Comparison of ENCODE assay signal across 14 mouse cellular contexts in genomic region chr15:99417692-99418271, GRCm38 (mm10). TPM values are rescaled to one million over a fixed set of nuclear protein-coding genes. Genes with fewer than 3 reads are reported as not detected.
A peak's percentile ranks its signal among the peaks of the same experiment; 100 is the strongest.
DNase-seq lines count a peak whose midpoint lies in the region; ATAC-seq and TF ChIP-seq lines count a peak whose summit lies in the region.
"Had no signal": no experiment of that assay in that cellular context is flagged by ENCODE, and none has a peak within 500 bp of the region (broad histone marks: within the 10 kb centered on the region; RNA-seq: fewer than 3 reads in every experiment).

No protein-coding gene starts in this region.

- WGBS in heart, embryonic 14.5 days = 13% methylated on average over 17 of the region's 17 CpGs
- WGBS in midbrain, embryonic 10.5 days = 51% methylated on average over 17 of the region's 17 CpGs
- 44% methylated on average over 17 of the region's 17 CpGs for WGBS in midbrain, embryonic 15.5 days
- 29% methylated on average over 17 of the region's 17 CpGs for WGBS in intestine, embryonic 16.5 days

- ATAC-seq in heart, embryonic 14.5 days (ENCODE audit: insufficient number of reproducible peaks, insufficient read depth, low FRiP score, low read depth) = no peak
- ATAC-seq in midbrain, embryonic 15.5 days (replicated peaks) = no peak
- ATAC-seq in intestine, embryonic 16.5 days = no peak
- ATAC-seq: midbrain, embryonic 13.5 days had no signal

- no peak overlapping the region for H3ac ChIP-seq in myocyte (ENCODE audit: control insufficient read depth, insufficient read length)

- DNase-seq in heart, adult 9 months (ENCODE audit: low spot score in 2 of 2) = no peak
- no peak for DNase-seq in midbrain, embryonic 10.5 days (ENCODE audit: low spot score)
- DNase-seq in ZHBTc4 (ENCODE audit: low read depth, low spot score) = peak; percentile 70
- DNase-seq in right cerebral cortex, postnatal 14 days = no peak
- DNase-seq: adrenal gland, postnatal 36 days; kidney, adult 8-10 months had no signal

- H3K27me3 ChIP-seq in heart, embryonic 14.5 days (ENCODE audit: control insufficient read depth, insufficient read depth, low read length) = no peaks in the 10 kb centered on the region
- H3K27me3 ChIP-seq in midbrain, embryonic 10.5 days (ENCODE audit: low read depth, poor library complexity, severe bottlenecking) = no peaks in the 10 kb centered on the region
- H3K27me3 ChIP-seq in midbrain, embryonic 15.5 days (replicated peaks) = no peaks in the 10 kb centered on the region
- no peaks in the 10 kb centered on the region for H3K27me3 ChIP-seq in myocyte (ENCODE audit: control insufficient read depth, insufficient read depth, insufficient read length)
- no peaks in the 10 kb centered on the region for H3K27me3 ChIP-seq in intestine, embryonic 16.5 days (replicated peaks; ENCODE audit: control insufficient read depth, insufficient read depth, low read length)
- H3K27me3 ChIP-seq: hindbrain, embryonic 15.5 days; midbrain, embryonic 13.5 days; neural tube, embryonic 12.5 days had no signal

- H3K4me1 ChIP-seq in heart, embryonic 14.5 days (ENCODE audit: control insufficient read depth in 2 of 2, insufficient read depth in 2 of 2, low read length in 2 of 2) = peaks cover 9 to 17% of the 10 kb centered on the region in 2 experiments
- H3K4me1 ChIP-seq in midbrain, embryonic 10.5 days = peaks cover 27% of the 10 kb centered on the region
- peaks cover 16% of the 10 kb centered on the region for H3K4me1 ChIP-seq in midbrain, embryonic 15.5 days
- H3K4me1 ChIP-seq in intestine, embryonic 16.5 days (ENCODE audit: control insufficient read depth, insufficient read depth, low read length) = peaks cover 16% of the 10 kb centered on the region

- H3K4me3 ChIP-seq in heart, embryonic 14.5 days (ENCODE audit: control insufficient read depth in 1 of 2, insufficient read depth in 1 of 2, low read depth in 1 of 2, low read length in 2 of 2) = no peak overlapping the region
- H3K4me3 ChIP-seq in midbrain, embryonic 10.5 days = no peak overlapping the region
- H3K4me3 ChIP-seq in midbrain, embryonic 15.5 days = no peak overlapping the region
- no peak overlapping the region for H3K4me3 ChIP-seq in myocyte
- no peak overlapping the region for H3K4me3 ChIP-seq in intestine, embryonic 16.5 days (ENCODE audit: low read length)
- H3K4me3 ChIP-seq: hindbrain, embryonic 15.5 days; layer of hippocampus, adult 2 months; midbrain, embryonic 13.5 days; neural tube, embryonic 12.5 days had no signal

- peak overlapping the region; percentile 50 to 66 for H3K27ac ChIP-seq in heart, embryonic 14.5 days (replicated peaks in 1 of 2; ENCODE audit: control insufficient read depth in 1 of 2, insufficient read depth in 1 of 2, low read depth in 2 of 2, low read length in 2 of 2)
- H3K27ac ChIP-seq in midbrain, embryonic 10.5 days (replicated peaks) = 0 out of 2 replicates have a peak overlapping the region, but pooled peaks have one; percentile 0
- no peak overlapping the region for H3K27ac ChIP-seq in midbrain, embryonic 15.5 days
- H3K27ac ChIP-seq in intestine, embryonic 16.5 days (ENCODE audit: low read length) = no peak overlapping the region
- H3K27ac ChIP-seq: hindbrain, embryonic 15.5 days; layer of hippocampus, adult 2 months; midbrain, embryonic 13.5 days; neural tube, embryonic 12.5 days had no signal

- H3K79me2 ChIP-seq in myocyte (ENCODE audit: control insufficient read depth, insufficient read depth) = no peaks in the 10 kb centered on the region

- peak overlapping the region; percentile 42 for H3K9ac ChIP-seq in heart, embryonic 14.5 days (ENCODE audit: low read length)
- no peak overlapping the region for H3K9ac ChIP-seq in midbrain, embryonic 15.5 days
- no peak overlapping the region for H3K9ac ChIP-seq in intestine, embryonic 16.5 days (ENCODE audit: low read depth, low read length)
- H3K9ac ChIP-seq: hindbrain, embryonic 15.5 days; midbrain, embryonic 13.5 days; neural tube, embryonic 12.5 days had no signal

- no peak for TF ChIP-seq POLR2A in myocyte (IDR thresholded peaks at IDR 0.05; ENCODE audit: insufficient read length, low read depth)

- peaks cover 16% of the 10 kb centered on the region for H3K36me3 ChIP-seq in heart, embryonic 14.5 days (ENCODE audit: control insufficient read depth, insufficient read depth, low read length)
- peaks cover 14% of the 10 kb centered on the region for H3K36me3 ChIP-seq in midbrain, embryonic 10.5 days
- H3K36me3 ChIP-seq in midbrain, embryonic 15.5 days (replicated peaks) = no peaks in the 10 kb centered on the region
- H3K36me3 ChIP-seq in myocyte (ENCODE audit: control insufficient read depth, insufficient read depth) = peaks cover 1% of the 10 kb centered on the region
- H3K36me3 ChIP-seq in intestine, embryonic 16.5 days (ENCODE audit: control insufficient read depth, insufficient read depth, low read length) = no peaks in the 10 kb centered on the region
- H3K36me3 ChIP-seq: hindbrain, embryonic 15.5 days had no signal

- H3K4me2 ChIP-seq in heart, embryonic 14.5 days (ENCODE audit: low read length) = peak overlapping the region; percentile 27
- no peak overlapping the region for H3K4me2 ChIP-seq in midbrain, embryonic 15.5 days
- H3K4me2 ChIP-seq in myocyte (ENCODE audit: low read depth) = peak overlapping the region; percentile 38
- no peak overlapping the region for H3K4me2 ChIP-seq in intestine, embryonic 16.5 days (ENCODE audit: low read depth, low read length)
- H3K4me2 ChIP-seq: hindbrain, embryonic 15.5 days; midbrain, embryonic 13.5 days; neural tube, embryonic 12.5 days had no signal

- H3K9me3 ChIP-seq in heart, embryonic 14.5 days (ENCODE audit: control insufficient read depth, low read length) = no peaks in the 10 kb centered on the region
- no peaks in the 10 kb centered on the region for H3K9me3 ChIP-seq in midbrain, embryonic 10.5 days (replicated peaks)
- H3K9me3 ChIP-seq in midbrain, embryonic 15.5 days = no peaks in the 10 kb centered on the region
- no peaks in the 10 kb centered on the region for H3K9me3 ChIP-seq in intestine, embryonic 16.5 days (ENCODE audit: control insufficient read depth, low read length)
- H3K9me3 ChIP-seq: hindbrain, embryonic 15.5 days; midbrain, embryonic 13.5 days; neural tube, embryonic 12.5 days had no signal

TF ChIP-seq in myocyte, 11 proteins besides CTCF, POLR2A, EP300 and RAD21:
- peak; percentile 48 for TF ChIP-seq POLR2AphosphoS2 (IDR thresholded peaks at IDR 0.05; ENCODE audit: insufficient read length, low read depth)
- no peak for TF ChIP-seq CEBPB (IDR thresholded peaks at IDR 0.05; ENCODE audit: insufficient read depth, poor library complexity, severe bottlenecking)
- peak in 1 of 3 experiments; percentile 45 for TF ChIP-seq MYOG (IDR thresholded peaks at IDR 0.05; ENCODE audit: control insufficient read depth in 1 of 3, insufficient read depth in 1 of 3, insufficient read length in 2 of 3, low read depth in 2 of 3)
- TF ChIP-seq MYOD1 (IDR thresholded peaks at IDR 0.05; ENCODE audit: control insufficient read depth in 1 of 3, insufficient read length in 2 of 3, low read depth in 2 of 3) = peak in 2 of 3 experiments; percentile 4 to 40
- no peak for TF ChIP-seq SRF (IDR thresholded peaks at IDR 0.05; ENCODE audit: control insufficient read depth, insufficient read length, low read depth)
- TF ChIP-seq REST (IDR thresholded peaks at IDR 0.05; ENCODE audit: insufficient read depth, insufficient read length) = no peak
- TF ChIP-seq MAX (IDR thresholded peaks at IDR 0.05; ENCODE audit: low read depth) = no peak
- TF ChIP-seq E2F4 (IDR thresholded peaks at IDR 0.05; ENCODE audit: insufficient read depth) = no peak
- no peak for TF ChIP-seq TCF12 (IDR thresholded peaks at IDR 0.05; ENCODE audit: insufficient read depth, poor library complexity, severe bottlenecking)
- TF ChIP-seq TCF3 (IDR thresholded peaks at IDR 0.05; ENCODE audit: insufficient read length, low read depth) = no peak
TF ChIP-seq in myocyte: peak in this region for 3.

RNA-seq across cellular contexts. Expression of gene Tmbim6, which starts 25.1 kb away (rescaled TPM):
- 235 and 239 TPM in 2 replicates for polyA plus RNA-seq in heart, embryonic 14.5 days (2014; fragmentation: Nextera tagmentation; extraction: Ambion mirVana)
- polyA plus RNA-seq in midbrain, embryonic 10.5 days (2016; fragmentation: Nextera tagmentation; extraction: Ambion mirVana) = 288 and 305 TPM in 2 replicates
- 276 and 282 TPM in 2 replicates for polyA plus RNA-seq in midbrain, embryonic 15.5 days (2015; fragmentation: Nextera tagmentation; extraction: Ambion mirVana)
- 691 TPM for polyA plus RNA-seq in myocyte (2012; fragmentation: generic; extraction: Trizol)
- polyA plus RNA-seq in intestine, embryonic 16.5 days (2015; fragmentation: Nextera tagmentation; extraction: Ambion mirVana) = 726 and 829 TPM in 2 replicates

RNA-seq across cellular contexts. Expression of gene Nckap5l, which starts 39.8 kb away (rescaled TPM):
- polyA plus RNA-seq in heart, embryonic 14.5 days (2014; fragmentation: Nextera tagmentation; extraction: Ambion mirVana) = 7.5 and 9.2 TPM in 2 replicates
- polyA plus RNA-seq in midbrain, embryonic 10.5 days (2016; fragmentation: Nextera tagmentation; extraction: Ambion mirVana) = 11.0 and 11.3 TPM in 2 replicates
- polyA plus RNA-seq in midbrain, embryonic 15.5 days (2015; fragmentation: Nextera tagmentation; extraction: Ambion mirVana) = 13.4 and 15.6 TPM in 2 replicates
- polyA plus RNA-seq in myocyte (2012; fragmentation: generic; extraction: Trizol) = 40.9 TPM
- polyA plus RNA-seq in intestine, embryonic 16.5 days (2015; fragmentation: Nextera tagmentation; extraction: Ambion mirVana) = 5.8 and 6.5 TPM in 2 replicates

RNA-seq across cellular contexts. Expression of gene Fmnl3, which starts 47.5 kb away (rescaled TPM):
- polyA plus RNA-seq in heart, embryonic 14.5 days (2014; fragmentation: Nextera tagmentation; extraction: Ambion mirVana) = 14.4 and 15.0 TPM in 2 replicates
- polyA plus RNA-seq in midbrain, embryonic 10.5 days (2016; fragmentation: Nextera tagmentation; extraction: Ambion mirVana) = 10.9 and 12.6 TPM in 2 replicates
- polyA plus RNA-seq in midbrain, embryonic 15.5 days (2015; fragmentation: Nextera tagmentation; extraction: Ambion mirVana) = 9.1 and 10.0 TPM in 2 replicates
- polyA plus RNA-seq in myocyte (2012; fragmentation: generic; extraction: Trizol) = 62.6 TPM
- 10.6 and 10.8 TPM in 2 replicates for polyA plus RNA-seq in intestine, embryonic 16.5 days (2015; fragmentation: Nextera tagmentation; extraction: Ambion mirVana)

RNA-seq across cellular contexts. Expression of gene Bcdin3d, which starts 56.7 kb away (rescaled TPM):
- 11.8 and 12.5 TPM in 2 replicates for polyA plus RNA-seq in heart, embryonic 14.5 days (2014; fragmentation: Nextera tagmentation; extraction: Ambion mirVana)
- polyA plus RNA-seq in midbrain, embryonic 10.5 days (2016; fragmentation: Nextera tagmentation; extraction: Ambion mirVana) = 21.3 and 22.1 TPM in 2 replicates
- polyA plus RNA-seq in midbrain, embryonic 15.5 days (2015; fragmentation: Nextera tagmentation; extraction: Ambion mirVana) = 21.5 and 23.0 TPM in 2 replicates
- polyA plus RNA-seq in myocyte (2012; fragmentation: generic; extraction: Trizol) = 11.8 TPM
- polyA plus RNA-seq in intestine, embryonic 16.5 days (2015; fragmentation: Nextera tagmentation; extraction: Ambion mirVana) = 14.3 and 16.2 TPM in 2 replicates

Comparison
In these comparisons a context has a peak if more than half of its experiments do, and no peak if none do; other contexts are left out.
1. H3K27ac ChIP-seq: peak in heart, embryonic 14.5 days (2 of 2) and midbrain, embryonic 10.5 days (single experiment); none in midbrain, embryonic 15.5 days (single experiment) and intestine, embryonic 16.5 days (single experiment).
2. H3K4me2 ChIP-seq: peak in heart, embryonic 14.5 days (single experiment) and myocyte (single experiment); none in midbrain, embryonic 15.5 days (single experiment) and intestine, embryonic 16.5 days (single experiment).